Mouse (Mus musculus): ENCODE results near the gene Med27. TPM values are rescaled to one million over a fixed set of nuclear protein-coding genes. Genes with fewer than 3 reads are reported as not detected.

Med27 gene
- polyA plus RNA-seq, 1 experiment from 2014 or later, result 37.1 TPM

GRCm38 (mm10) chr2:29360956-29361355, 14.3 kb downstream of the Med27 start:
- POLR2A ChIA-PET, result no interaction called here
- no peak for TF ChIP-seq CTCF (IDR thresholded peaks at IDR 0.05)
- H3K27me3 ChIP-seq, result no peaks in the 10 kb centered on the region
- CTCF ChIA-PET, result no interaction called here
- DNase-seq (ENCODE audit: low read depth, low spot score), result no peak
- in situ Hi-C loops (cut with MboI; ENCODE audit: low pct_unique_long_range_greater_than_20kb), result no loop called here
- ATAC-seq, result no peak

GRCm38 (mm10) chr2:29365000-29365695, 18.5 kb downstream of the Med27 start:
- ATAC-seq (no peak), DNase-seq (ENCODE audit: low read depth, low spot score) (no peak)
- in situ Hi-C loops (cut with MboI; ENCODE audit: low pct_unique_long_range_greater_than_20kb), result no loop called here
- no peak for TF ChIP-seq CTCF (IDR thresholded peaks at IDR 0.05)
- H3K27me3 ChIP-seq, result no peaks in the 10 kb centered on the region
- ChIA-PET POLR2A (interaction anchor here (0.7 kb wide), 1 partner anchor 30 kb away, joined by 4 read pairs; no protein-coding TSS in a partner anchor), CTCF (no interaction called here)

GRCm38 (mm10) chr2:29368730-29369129, 22.1 kb downstream of the Med27 start:
- CTCF ChIA-PET, result interaction anchor here (0.9 kb wide), 1 partner anchor 9 kb away, joined by 5 read pairs; no protein-coding TSS in a partner anchor
- in situ Hi-C loops (cut with MboI; ENCODE audit: low pct_unique_long_range_greater_than_20kb), result no loop called here
- DNase-seq (ENCODE audit: low read depth, low spot score), result no peak
- TF ChIP-seq CTCF (IDR thresholded peaks at IDR 0.05), result no peak
- ATAC-seq, result no peak
- POLR2A ChIA-PET, result no interaction called here
- no peaks in the 10 kb centered on the region for H3K27me3 ChIP-seq

- CTCF ChIA-PET, result no interaction called here
- H3K27me3 ChIP-seq, result no peaks in the 10 kb centered on the region
- in situ Hi-C loops (cut with MboI; ENCODE audit: low pct_unique_long_range_greater_than_20kb), result no loop called here
- POLR2A ChIA-PET, result no interaction called here
- DNase-seq (ENCODE audit: low read depth, low spot score), result no peak
- ATAC-seq, result no peak
- TF ChIP-seq CTCF (IDR thresholded peaks at IDR 0.05), result no peak
Measured at GRCm38 (mm10) chr2:29372176-29372575, 25.6 kb downstream of the Med27 start.

GRCm38 (mm10) chr2:29381683-29382082, 35.1 kb downstream of the Med27 start:
- no peak for DNase-seq (ENCODE audit: low read depth, low spot score)
- no peak for TF ChIP-seq CTCF (IDR thresholded peaks at IDR 0.05)
- in situ Hi-C loops (cut with MboI; ENCODE audit: low pct_unique_long_range_greater_than_20kb), result no loop called here
- no peaks in the 10 kb centered on the region for H3K27me3 ChIP-seq
- CTCF ChIA-PET, result no interaction called here
- ATAC-seq, result no peak
- POLR2A ChIA-PET, result no interaction called here

GRCm38 (mm10) chr2:29382583-29382982, 36.0 kb downstream of the Med27 start:
- in situ Hi-C loops (cut with MboI; ENCODE audit: low pct_unique_long_range_greater_than_20kb), result no loop called here
- no peak for ATAC-seq
- no peak for DNase-seq (ENCODE audit: low read depth, low spot score)
- POLR2A ChIA-PET, result no interaction called here
- CTCF ChIA-PET, result no interaction called here
- TF ChIP-seq CTCF (IDR thresholded peaks at IDR 0.05), result no peak
- H3K27me3 ChIP-seq, result no peaks in the 10 kb centered on the region

- no peaks in the 10 kb centered on the region for H3K27me3 ChIP-seq
- in situ Hi-C loops (cut with MboI; ENCODE audit: low pct_unique_long_range_greater_than_20kb), result no loop called here
- CTCF ChIA-PET, result no interaction called here
- DNase-seq (ENCODE audit: low read depth, low spot score) (no peak), ATAC-seq (no peak)
- POLR2A ChIA-PET, result no interaction called here
- TF ChIP-seq CTCF (IDR thresholded peaks at IDR 0.05), result no peak
Measured at GRCm38 (mm10) chr2:29383133-29383532, 36.5 kb downstream of the Med27 start.

GRCm38 (mm10) chr2:29385405-29385804, 38.8 kb downstream of the Med27 start:
- POLR2A ChIA-PET, result no interaction called here
- DNase-seq (ENCODE audit: low read depth, low spot score) (no peak), ATAC-seq (no peak)
- H3K27me3 ChIP-seq, result no peaks in the 10 kb centered on the region
- in situ Hi-C loops (cut with MboI; ENCODE audit: low pct_unique_long_range_greater_than_20kb), result no loop called here
- CTCF ChIA-PET, result no interaction called here
- no peak for TF ChIP-seq CTCF (IDR thresholded peaks at IDR 0.05)

- no peaks in the 10 kb centered on the region for H3K27me3 ChIP-seq
- ChIA-PET POLR2A (interaction anchor here (0.6 kb wide), 1 partner anchor 28 kb away, joined by 3 read pairs; no protein-coding TSS in a partner anchor), CTCF (interaction anchor here (0.7 kb wide), 1 partner anchor 24 kb away, joined by 3 read pairs; no protein-coding TSS in a partner anchor)
- no peak for ATAC-seq
- DNase-seq (ENCODE audit: low read depth, low spot score), result no peak
- in situ Hi-C loops (cut with MboI; ENCODE audit: low pct_unique_long_range_greater_than_20kb), result no loop called here
- no peak for TF ChIP-seq CTCF (IDR thresholded peaks at IDR 0.05)
Measured at GRCm38 (mm10) chr2:29387268-29387667, 40.6 kb downstream of the Med27 start.

- no peaks in the 10 kb centered on the region for H3K27me3 ChIP-seq
- TF ChIP-seq CTCF (IDR thresholded peaks at IDR 0.05), result no peak
- CTCF ChIA-PET, result no interaction called here
- no peak for ATAC-seq
- no peak for DNase-seq (ENCODE audit: low read depth, low spot score)
- POLR2A ChIA-PET, result no interaction called here
- in situ Hi-C loops (cut with MboI; ENCODE audit: low pct_unique_long_range_greater_than_20kb), result no loop called here
Measured at GRCm38 (mm10) chr2:29388937-29389336, 42.3 kb downstream of the Med27 start.

GRCm38 (mm10) chr2:29391086-29391485, 44.5 kb downstream of the Med27 start:
- no peak for TF ChIP-seq CTCF (IDR thresholded peaks at IDR 0.05)
- DNase-seq (ENCODE audit: low read depth, low spot score) (no peak), ATAC-seq (no peak)
- ChIA-PET CTCF (no interaction called here), POLR2A (no interaction called here)
- in situ Hi-C loops (cut with MboI; ENCODE audit: low pct_unique_long_range_greater_than_20kb), result no loop called here
- no peaks in the 10 kb centered on the region for H3K27me3 ChIP-seq

GRCm38 (mm10) chr2:29391996-29392395, 45.4 kb downstream of the Med27 start:
- H3K27me3 ChIP-seq, result no peaks in the 10 kb centered on the region
- ChIA-PET POLR2A (no interaction called here), CTCF (no interaction called here)
- DNase-seq (ENCODE audit: low read depth, low spot score), result no peak
- no peak for TF ChIP-seq CTCF (IDR thresholded peaks at IDR 0.05)
- in situ Hi-C loops (cut with MboI; ENCODE audit: low pct_unique_long_range_greater_than_20kb), result no loop called here
- ATAC-seq, result no peak
